Mouse (Mus musculus) bone marrow macrophage, adult 2 months (primary cell): ENCODE measurements around the gene Nr4a3.

Source experiments
- CTCF ChIP-seq: IDR thresholded peaks from 2 replicates; pipeline ENCODE4 v1.5.1; 2012; ENCODE audit warnings: low read depth, mild to moderate bottlenecking, low read length, moderate library complexity
- POLR2A ChIP-seq: IDR thresholded peaks from 2 replicates; pipeline ENCODE4 v1.6.1; 2012; ENCODE audit warnings: mild to moderate bottlenecking, low read depth, low read length, borderline replicate concordance

DNA sequence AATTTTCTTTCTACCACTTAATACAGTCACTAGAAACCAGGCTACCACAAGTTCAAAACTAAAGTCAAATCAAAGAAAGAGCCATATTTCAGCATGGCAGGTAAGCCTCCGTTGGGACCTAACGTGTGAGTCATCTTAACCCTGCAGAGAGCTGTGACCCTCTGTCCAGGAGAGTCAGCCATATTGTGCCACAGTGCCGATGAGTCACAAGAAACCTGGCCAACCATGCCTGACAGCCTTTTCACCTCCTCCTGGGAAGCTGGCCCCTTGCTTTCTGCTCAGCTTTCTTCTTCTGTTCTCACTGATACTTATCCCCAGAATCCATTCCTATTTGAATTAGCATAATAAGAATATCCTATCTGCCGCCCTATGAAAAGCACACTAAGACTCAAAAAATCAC lies 42.0 kb upstream of the Nr4a3 start:
- no peak for TF ChIP-seq POLR2A
- no peak for TF ChIP-seq CTCF
